Mouse (Mus musculus): ENCODE measurements around the gene Asf1b.
"Not testable (repeated sequence)": the region's sequence is repeated elsewhere in the genome, so short reads cannot be mapped to it uniquely, and the experiment has no call there.

Gene Asf1b

DNA sequence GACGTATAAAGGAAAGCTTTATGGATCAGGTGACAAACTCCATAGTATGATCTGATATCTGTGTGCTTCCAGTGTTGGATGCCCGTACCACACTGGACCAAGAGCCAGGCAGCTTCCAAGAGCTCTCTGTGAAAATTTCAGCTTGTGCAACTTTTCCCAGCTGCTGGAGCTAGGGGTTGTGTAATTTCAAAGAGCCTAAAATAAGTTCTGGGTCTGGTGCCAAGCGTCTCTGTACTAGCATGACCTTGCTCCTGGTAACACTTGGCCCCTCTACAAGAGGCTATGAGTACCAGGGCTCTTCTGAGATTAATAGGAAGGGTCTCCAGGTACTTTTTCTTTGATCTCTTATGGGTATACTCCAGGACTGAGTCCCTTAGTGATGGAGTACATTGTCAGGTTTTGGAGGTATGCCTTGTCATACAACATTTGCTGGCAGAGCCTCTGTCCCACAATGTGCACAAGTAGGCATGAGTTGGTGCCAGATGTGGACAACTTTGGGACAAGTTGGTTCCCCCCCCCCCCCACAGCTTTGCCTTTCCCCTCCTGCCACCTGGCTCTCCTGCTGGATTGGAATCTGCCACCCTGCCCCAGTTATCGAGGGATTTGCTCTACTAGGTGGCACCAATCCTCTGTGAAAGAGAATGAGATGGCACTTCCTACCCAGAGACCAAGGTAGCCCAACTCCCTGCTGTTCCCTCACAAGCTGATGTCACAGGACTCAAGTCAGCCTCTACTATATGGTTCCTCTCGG, 8.9 kb downstream of the Asf1b start:
- in situ Hi-C loops (cut with MboI), result no loop called here

DNA sequence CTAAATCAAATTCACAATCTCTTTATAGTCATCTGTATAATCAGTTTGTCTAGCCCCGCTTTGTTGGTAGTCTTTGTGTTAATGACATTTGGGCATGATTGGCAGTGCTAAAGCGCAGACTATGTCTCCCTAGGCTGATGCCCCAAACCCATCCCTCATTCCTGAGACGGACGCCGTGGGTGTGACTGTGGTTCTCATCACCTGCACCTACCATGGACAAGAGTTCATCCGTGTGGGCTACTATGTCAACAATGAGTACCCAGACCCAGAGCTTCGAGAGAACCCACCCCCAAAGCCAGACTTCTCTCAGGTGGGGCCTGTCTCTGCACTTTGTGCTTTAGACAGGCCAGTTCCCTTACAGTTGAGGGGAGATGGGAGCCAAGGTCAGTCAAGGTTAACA, 12.4 kb downstream of the Asf1b start:
- in situ Hi-C loops (cut with MboI), result no loop called here

DNA sequence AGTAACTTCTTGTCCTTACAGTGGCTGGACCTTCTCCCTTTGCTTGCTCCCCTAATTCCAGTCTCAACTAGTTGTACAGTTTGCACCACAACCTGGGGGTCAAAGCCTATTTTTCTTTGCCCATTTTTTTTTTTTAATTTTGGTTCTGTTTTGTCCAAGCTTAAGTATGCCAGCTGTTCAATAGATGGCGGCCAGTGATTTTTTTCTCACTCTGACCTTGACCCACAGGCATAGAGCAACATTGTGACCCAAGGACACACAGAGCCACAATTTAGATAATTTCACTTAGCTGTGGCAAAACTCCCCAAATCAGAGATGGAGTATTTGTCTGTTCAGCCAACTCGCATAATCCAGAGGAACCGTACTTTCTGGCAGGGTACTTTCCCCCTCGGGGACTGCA, 15.8 kb downstream of the Asf1b start:
- in situ Hi-C loops (cut with MboI), result no loop called here

DNA sequence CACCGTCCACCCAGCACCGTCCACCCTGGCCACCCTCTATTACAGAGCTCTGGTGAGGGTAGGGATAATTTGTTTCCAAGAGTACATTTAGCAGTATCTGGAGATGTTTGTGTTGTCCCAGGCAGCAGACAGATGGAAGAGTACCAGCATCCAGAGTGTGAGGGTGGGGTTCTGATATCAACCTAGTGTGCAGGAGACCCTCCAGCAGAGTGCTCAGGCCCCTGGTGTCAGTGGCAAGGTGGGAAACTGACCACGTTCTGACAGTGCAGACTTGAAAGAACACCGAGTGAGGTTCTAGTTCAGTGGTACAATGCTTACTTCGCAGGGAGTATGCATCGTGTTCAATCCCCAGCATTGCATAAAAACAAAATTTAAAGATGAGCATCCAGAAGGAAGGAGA, 16.4 kb downstream of the Asf1b start:
- in situ Hi-C loops (cut with MboI), result no loop called here

DNA sequence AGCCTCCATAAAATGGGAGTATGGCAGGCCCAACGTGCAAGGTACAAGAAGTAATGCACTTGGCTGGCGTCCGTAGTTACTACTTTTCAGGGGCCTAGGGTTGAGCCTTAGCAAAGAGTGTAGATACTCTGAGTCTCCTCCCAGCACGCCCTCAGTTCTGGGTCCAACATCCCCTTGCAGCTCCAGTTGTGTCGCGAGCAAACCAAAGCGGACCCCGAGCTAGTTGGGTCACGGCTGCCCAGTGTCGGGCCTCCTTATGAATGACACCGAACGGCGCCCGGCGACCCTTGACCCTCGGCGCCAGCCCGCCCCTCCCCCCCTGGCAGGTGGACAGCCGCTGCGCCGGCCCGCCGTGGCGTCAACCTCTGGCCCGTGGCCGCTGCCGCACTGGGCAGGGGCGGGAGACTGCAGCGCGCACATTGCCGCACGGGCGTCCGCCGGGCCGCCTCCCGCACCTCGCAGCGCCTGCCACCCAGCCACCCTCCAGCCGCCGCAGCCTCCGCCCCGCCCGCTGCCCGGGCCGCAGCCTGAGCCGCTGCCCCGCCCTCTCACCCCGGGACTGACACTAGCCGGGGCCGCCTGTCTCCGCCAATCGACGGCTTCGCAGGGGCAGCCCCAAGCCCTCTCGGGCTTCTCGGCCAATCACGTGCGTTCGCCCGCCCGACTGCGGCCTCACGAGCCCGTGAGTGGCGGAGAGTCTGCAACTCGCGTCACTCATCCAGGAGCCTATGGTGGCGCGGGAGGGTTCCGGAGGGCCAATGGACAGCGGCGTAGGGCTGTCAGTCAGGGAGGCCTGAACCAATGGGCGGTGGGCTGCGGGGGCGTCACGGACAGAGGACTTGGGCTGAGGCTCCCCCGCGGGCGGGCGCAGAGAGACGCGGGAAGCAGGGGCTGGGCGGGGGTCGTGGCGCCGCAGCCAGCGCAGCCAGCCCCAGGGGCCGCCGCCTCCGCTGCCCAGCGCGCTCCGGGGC, 17.1 kb downstream of the Asf1b start, which contains the start of gene Prkaca:
TSS of gene Prkaca (plus strand) at position 844 of the 971 bp plus-strand sequence.
- in situ Hi-C loops (cut with MboI), result no loop called here

DNA sequence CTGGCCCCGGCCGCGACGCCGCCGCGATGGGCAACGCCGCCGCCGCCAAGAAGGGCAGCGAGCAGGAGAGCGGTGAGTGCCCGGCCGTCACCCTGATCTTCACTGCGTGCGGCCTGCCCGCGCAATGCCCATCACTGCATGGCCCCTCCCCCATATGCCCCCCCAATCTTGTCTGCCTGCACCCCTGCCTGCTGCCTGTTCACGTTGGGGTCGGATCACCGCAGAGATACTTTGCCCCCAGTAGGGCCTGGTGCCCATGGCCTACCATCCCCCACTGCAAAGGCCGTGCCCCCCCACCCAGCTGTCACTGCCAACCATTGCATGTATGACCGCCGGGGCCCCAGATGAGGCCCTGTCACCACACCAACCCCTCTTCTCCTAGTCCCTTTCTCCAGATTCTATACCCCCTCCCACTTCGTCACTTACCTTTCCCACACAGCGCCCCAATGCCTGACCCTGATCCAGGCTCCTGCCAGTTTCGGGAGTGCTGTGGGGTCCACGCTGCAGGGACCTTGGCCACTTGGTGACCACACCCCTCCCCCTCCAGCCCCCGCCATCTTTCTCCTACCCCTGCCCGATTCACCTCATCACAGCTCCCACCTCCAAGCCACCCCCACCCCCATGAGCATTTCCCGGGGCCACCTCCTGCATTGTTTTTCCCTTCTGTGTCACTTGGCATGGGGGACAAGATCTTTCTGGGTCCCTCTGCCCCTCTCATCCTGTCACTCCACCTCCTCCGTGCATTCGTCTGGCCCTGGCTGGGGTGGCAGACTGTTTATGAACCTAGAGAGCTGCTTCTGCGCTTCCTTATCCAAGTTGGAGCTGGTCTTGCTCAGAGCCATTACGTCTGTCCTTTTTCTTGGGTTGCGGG, 18.1 kb downstream of the Asf1b start:
- in situ Hi-C loops (cut with MboI), result no loop called here

DNA sequence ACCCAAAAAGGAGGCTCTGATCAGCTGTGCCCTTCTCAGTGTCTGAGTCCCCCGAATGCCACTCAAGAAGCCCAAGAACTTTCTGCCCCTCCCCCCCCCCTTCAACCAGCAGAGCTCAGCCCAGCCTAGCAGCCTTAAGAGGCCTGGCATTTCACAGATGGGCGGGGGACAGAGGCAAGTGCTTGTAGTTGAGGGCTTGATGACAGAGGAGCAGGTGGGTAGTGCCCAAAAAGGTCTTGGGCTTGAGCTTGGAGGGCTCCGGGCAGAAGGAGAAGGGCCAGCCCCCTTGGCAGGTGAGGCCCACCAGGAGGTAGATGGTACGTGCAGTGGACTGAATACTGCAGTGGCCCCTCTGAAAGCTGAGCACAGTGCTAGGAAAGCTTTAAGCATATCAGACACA, 19.2 kb downstream of the Asf1b start:
- in situ Hi-C loops (cut with MboI), result no loop called here

DNA sequence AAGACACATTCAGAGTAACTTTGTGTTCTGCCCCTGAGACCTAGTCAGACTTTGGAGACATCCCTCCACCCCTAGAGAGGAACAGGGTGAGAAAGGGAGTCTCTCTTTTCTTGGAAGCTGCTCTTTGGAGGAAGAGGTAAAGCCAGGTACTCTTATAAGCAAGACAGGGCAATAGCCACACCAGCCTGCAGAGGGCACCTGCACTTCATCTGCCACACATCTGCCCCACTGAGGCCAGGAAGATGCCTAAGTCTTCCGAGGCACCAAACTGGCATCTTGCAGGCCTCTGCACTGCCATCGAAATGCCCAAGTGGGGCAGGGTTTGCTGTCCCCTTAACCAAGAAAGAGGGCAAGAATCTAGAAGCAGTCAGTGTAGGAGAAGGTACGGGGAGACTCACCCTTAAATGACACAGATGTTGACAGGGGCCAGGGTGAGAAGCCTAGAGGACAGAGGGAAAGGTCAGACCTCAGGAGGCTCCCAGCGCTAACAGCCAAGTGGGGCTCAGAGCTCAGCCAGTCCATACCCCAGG, 20.9 kb downstream of the Asf1b start:
- in situ Hi-C loops (cut with MboI), result no loop called here

DNA sequence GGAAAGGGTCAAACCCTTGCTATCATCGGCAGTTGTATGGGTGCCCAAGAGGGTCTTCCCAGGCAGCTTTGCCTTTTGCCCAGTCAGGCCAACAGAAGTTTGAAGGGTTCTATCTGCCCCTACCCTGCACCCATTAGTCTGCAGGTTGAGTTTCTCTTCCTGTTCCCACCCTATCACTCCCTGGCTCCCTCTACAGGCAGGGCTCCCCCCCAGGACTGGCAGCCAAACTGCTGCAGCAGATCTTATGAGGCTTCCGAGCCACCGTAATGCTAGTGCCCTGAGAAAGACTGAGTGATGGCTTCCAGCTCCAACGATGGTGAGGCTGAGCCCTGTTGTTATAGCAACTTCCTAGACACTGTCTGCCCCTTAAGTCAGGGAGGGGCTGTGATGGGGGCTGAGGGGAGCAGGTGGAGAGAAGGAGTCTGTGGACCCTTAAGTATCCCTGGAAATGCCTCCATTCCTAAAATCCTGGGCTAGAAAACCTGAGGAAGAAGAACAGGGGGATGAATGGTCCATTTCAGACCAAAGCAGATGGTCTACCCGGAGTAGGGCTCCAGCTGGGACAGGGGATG, 21.6 kb downstream of the Asf1b start:
- in situ Hi-C loops (cut with MboI), result no loop called here

DNA sequence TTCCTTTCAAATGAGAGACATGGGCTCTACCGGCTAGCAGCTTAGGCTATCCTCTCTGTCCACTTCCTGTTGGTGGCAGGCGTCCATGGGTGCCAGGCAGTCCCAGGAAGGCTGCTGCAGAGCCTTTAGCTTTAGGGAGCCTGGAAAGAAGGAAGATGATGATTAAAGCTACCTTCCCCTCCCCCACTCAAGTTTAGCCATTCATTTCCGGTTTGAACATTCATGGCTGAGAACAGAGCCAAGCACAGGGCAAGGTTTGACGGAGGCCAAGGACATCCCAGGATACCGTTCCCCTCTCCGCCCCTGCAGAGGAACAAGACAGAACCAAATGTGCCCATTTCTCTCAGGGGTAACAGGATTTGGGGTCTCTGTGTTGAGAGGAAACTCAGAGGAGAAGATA, 22.3 kb downstream of the Asf1b start:
- in situ Hi-C loops (cut with MboI), result no loop called here

DNA sequence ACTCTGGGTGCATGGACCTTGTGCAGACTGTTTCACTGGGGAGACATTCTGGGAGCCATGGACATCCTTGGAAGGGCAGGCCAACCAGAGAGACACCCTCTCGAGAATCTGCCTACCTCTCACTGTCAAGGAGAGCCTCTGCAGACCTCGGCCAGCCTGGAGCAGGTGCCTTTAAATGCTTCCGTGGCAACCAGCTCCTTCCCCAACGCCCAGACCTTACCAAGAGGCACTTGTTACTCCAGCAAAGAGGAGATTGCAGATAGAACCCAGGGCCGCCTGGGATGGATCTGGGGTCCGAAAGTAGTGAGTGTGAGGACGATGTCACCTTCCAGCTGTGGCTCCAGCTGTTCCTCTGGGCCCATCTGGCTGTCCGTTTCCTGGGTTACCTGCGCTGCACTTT, 22.9 kb downstream of the Asf1b start:
- in situ Hi-C loops (cut with MboI), result no loop called here

DNA sequence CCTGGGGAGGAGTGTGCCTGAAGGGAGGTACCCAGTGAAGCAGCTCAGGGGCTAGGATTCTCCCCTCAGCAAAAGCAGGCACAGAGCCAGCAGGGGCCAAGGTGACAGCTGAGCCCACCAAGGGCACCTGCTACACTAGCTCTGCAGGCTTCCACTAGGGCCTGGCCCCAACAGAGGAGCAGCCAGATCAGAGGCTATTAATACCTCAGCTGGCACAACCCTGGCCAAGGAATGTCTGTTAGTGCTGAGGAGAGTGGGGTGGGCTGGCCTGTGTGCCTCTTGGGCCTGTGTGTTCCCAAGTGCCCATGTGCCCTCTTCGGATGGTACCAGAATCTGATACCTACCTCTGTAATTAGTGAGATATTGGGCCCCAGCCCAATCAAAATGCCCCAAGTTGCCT, 24.9 kb downstream of the Asf1b start:
- in situ Hi-C loops (cut with MboI), result no loop called here

DNA sequence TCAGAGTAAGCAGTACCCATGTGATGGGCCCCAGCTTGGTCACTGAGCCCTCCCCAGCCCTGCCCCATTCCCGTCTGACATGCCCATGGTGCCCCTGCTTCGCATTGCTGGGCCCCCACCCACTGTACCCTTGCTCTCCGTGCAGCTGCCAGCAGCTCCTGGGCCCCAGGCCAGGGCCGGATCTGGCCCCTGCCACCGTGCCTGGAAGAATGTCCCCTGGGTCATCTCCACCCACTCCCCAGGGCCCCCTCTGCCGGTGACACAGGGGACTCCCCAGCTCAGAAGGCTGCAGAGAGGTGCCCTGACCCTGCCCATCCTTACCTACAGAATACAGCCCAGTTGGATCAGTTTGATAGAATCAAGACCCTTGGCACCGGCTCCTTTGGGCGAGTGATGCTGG, 25.5 kb downstream of the Asf1b start:
- in situ Hi-C loops (cut with MboI), result no loop called here

DNA sequence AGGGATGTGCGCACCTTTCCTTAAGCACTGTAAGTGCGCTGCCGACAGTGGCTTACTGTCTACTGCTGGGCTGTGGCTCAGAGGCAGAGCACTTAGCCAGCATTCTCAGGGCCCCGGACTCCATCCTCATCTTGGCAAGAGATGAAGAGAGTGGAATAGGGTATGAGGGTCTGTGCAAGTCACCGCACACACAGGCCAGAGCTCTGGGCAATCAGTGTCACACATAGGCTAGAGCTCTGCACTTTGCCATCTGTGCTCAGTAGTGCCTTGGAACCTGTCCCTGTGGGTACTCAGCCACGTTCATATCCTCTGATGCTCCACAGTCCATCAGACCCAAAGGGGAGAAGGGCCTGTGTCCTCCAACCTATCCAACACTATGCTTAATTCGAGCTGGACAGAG, 26.2 kb downstream of the Asf1b start:
- in situ Hi-C loops (cut with MboI), result no loop called here

DNA sequence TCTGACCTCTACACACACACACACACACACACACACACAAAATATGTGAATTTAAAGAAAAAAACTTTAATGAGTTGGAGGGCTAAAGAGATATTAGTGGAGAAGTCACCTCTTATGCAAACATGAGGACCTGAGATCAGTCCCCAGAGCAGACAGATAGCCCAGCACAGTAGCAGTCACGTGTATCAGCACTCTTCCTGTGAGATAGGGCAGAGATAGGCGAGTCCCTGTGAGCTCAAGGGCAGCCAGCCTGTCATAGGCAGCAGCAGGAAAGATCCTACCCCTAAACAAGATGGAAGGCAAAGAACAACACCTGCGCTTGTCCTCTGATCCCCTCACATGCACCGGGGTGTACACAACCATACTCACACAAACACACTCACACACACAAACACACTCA, 27.1 kb downstream of the Asf1b start:
- in situ Hi-C loops (cut with MboI), result no loop called here

DNA sequence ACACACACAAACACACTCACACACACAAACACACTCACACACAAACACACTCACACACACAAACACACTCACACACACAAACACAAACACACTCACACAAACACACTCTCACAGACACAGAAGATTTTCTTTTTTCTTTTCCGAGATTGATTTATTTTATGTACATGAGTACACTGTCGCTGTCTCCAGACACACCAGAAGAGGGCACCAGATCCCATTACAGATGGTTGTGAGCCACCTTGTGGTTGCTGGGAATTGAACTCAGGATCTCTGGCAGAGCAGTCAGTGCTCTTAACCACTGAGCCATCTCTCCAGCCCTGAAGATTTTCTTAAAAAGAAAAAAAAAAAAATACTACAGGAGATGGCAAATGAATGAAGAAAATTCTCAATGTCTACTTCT, 27.9 kb downstream of the Asf1b start:
- in situ Hi-C loops (cut with MboI), result not testable (repeated sequence)

DNA sequence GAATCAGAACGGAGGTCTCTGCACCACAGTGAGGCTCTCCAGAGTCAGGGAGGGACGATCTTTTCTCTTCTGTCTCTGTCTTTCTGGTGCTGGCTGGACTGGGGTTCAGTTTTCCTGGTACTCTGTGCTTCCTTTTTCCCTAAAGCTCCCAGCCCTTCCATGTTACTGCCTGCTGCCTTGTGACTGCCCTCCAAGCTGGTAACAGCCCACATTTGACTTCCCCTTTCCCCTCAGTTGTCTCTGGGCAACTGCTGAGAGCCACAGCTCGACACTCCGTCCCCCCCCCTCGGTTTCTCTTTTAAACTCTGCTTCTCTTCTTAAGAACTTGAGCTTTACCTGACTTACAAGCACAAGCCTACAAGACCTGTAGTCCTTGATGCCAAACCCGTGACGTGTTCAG, 33.9 kb downstream of the Asf1b start:
- in situ Hi-C loops (cut with MboI), result no loop called here

DNA sequence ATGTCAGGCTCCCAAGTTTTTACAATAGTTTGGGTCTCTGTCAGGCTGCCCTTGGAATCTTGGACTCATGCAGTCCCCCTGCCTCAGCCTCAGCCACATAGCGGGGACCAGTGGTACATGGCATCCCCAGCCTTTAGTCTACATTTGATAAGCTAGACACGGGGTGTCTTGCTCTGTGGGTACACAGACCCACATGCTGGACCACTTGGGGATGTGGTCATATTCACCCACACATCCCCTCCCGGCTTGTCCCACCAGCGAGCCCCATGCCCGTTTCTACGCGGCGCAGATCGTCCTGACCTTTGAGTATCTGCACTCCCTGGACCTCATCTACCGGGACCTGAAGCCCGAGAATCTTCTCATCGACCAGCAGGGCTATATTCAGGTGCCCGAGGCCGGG, 34.9 kb downstream of the Asf1b start:
- in situ Hi-C loops (cut with MboI), result no loop called here

DNA sequence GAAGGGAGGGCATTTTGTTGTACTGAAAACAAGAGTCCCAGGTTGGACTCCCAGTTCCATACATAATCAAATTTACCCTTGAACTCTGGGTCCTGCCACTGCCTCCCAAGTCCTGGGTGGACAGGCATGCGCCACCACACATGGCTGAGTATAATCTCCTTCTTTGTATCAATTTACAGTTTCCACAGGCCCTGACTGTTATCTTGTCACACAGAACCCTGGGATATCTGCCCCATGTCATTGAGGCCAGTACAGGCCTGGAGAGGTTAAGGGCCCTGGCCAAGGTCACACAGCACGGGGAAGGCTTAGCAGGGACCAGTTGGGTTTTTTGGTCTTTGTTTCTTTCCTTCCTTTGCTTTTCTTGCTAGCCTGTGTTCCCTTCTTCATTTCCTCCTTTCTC, 37.2 kb downstream of the Asf1b start:
- in situ Hi-C loops (cut with MboI), result no loop called here

DNA sequence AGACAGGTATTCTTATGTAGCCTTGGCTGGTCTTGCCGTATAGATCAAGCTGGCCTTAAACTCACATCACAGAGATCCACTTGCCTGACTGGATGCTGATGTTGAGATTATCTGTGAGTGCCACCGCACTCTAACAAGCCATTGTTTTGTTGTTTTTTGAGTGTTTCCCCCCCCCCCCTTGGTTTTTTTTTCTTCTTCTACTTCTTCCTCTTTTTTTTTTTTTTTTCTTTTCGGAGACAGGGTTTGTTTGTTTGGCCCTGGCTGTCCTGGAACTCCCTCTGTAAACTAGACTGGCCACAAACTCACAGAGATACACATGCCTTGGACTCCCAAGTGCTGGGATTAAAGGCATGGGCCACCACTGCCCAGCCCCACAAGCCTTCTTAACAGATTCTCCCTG, 38.7 kb downstream of the Asf1b start:
- in situ Hi-C loops (cut with MboI), result no loop called here

DNA sequence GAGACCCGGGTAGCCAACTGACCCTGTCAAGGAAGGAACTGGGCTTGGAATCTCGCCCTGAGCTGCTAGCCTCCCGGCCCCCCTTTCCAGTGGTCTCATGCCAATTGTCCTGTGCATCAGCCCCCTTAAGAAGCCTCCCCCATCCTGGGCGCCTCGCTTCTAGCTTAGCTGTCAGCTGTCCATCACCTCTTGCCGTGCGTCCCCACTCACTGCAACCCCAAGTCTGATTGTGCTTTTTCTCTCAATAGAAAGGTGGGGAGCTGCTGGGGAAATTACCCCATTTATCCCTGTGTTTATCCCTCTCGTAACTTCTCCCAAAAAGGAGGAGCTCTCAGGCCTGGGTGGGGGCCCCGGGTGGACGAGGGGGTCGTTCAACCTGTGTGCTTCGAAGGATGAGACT, 40.7 kb downstream of the Asf1b start:
- in situ Hi-C loops (cut with MboI), result no loop called here
